ENCODE assay signal across 8 mouse cellular contexts in the genomic region with DNA sequence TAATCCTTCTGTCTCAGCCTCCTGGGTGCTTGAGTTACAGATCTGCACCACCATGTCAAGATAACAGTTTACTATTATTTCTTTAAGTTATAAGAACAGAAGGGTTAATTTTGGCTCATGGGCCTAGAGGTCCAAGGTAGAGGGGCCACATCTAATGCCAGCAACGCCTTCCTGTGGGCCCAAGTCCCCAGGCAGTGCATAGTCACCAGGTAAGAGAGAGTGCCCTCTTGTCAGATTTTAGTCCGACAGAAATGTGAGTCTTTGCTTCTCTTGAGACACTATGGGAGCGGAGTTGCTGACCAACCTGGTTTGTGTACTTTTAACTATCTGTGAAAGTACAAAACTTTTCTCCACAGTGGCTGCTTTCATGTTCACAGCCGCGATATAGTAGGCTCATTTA. TPM values are rescaled to one million over a fixed set of nuclear protein-coding genes. Genes with fewer than 3 reads are reported as not detected.
DNase-seq lines count a peak whose midpoint lies in the region; ATAC-seq and TF ChIP-seq lines count a peak whose summit lies in the region.

No protein-coding gene starts in this region.

- H3K27me3 ChIP-seq in forebrain, embryonic 12.5 days, result peaks cover 11% of the 10 kb centered on the region; the same call in 1 of the 2 replicates
- H3K27me3 ChIP-seq in intestine, embryonic 14.5 days (replicated peaks; ENCODE audit: control insufficient read depth, insufficient read depth, low read length), result no peaks in the 10 kb centered on the region
- H3K27me3 ChIP-seq in midbrain, postnatal 0 days (ENCODE audit: insufficient read depth, low read length), result no peaks in the 10 kb centered on the region
- no peaks in the 10 kb centered on the region for H3K27me3 ChIP-seq in thymus, adult 2 months (ENCODE audit: control insufficient read depth, insufficient read depth, low read length)

- TF ChIP-seq POLR2A in thymus, adult 2 months (IDR thresholded peaks at IDR 0.05; ENCODE audit: control insufficient read depth, extremely low read depth, insufficient read depth, low read length, poor library complexity), result no peak

- DNase-seq in layer of hippocampus, adult 2 months (ENCODE audit: low spot score in 2 of 2), result no peak
- no peak for DNase-seq in layer of hippocampus, postnatal 36 days
- no peak for DNase-seq in intestine, embryonic 14.5 days (ENCODE audit: low spot score)
- no peak for DNase-seq in midbrain, postnatal 0 days (ENCODE audit: low spot score)
- no peak for DNase-seq in urinary bladder, adult 18-20 months (ENCODE audit: low spot score in 2 of 2)
- no peak for DNase-seq in thymus, adult 2 months
- DNase-seq in frontal cortex, postnatal 25 days (ENCODE audit: low spot score in 2 of 2), result no peak

- 26% methylated on average over 5 of the region's 5 CpGs for WGBS in forebrain, embryonic 12.5 days
- 34% methylated on average over 5 of the region's 5 CpGs for WGBS in intestine, embryonic 14.5 days
- WGBS in midbrain, postnatal 0 days, result 33% methylated on average over 5 of the region's 5 CpGs
- WGBS in thymus, adult 2 months, result 34% methylated on average over 5 of the region's 5 CpGs

- no peak for TF ChIP-seq CTCF in layer of hippocampus, adult 2 months (conservative IDR thresholded peaks at IDR 0.05)
- no peak for TF ChIP-seq CTCF in midbrain, postnatal 0 days (IDR thresholded peaks at IDR 0.05)
- no peak for TF ChIP-seq CTCF in thymus, adult 2 months (IDR thresholded peaks at IDR 0.05; ENCODE audit: borderline replicate concordance, control insufficient read depth, extremely low read depth, insufficient read depth, low read length, poor library complexity)

- peaks cover 40% of the 10 kb centered on the region for H3K4me1 ChIP-seq in forebrain, embryonic 12.5 days
- H3K4me1 ChIP-seq in intestine, embryonic 14.5 days (replicated peaks; ENCODE audit: control insufficient read depth, insufficient read depth, low read length), result peaks cover 18% of the 10 kb centered on the region
- peaks cover 3% of the 10 kb centered on the region; the same call in 1 of the 2 replicates for H3K4me1 ChIP-seq in midbrain, postnatal 0 days (ENCODE audit: insufficient read depth, low read length)
- peaks cover 10% of the 10 kb centered on the region for H3K4me1 ChIP-seq in thymus, adult 2 months (replicated peaks; ENCODE audit: control insufficient read depth, insufficient read depth, low read length)

- H3K36me3 ChIP-seq in forebrain, embryonic 12.5 days (replicated peaks), result no peaks in the 10 kb centered on the region
- H3K36me3 ChIP-seq in intestine, embryonic 14.5 days (ENCODE audit: control insufficient read depth, insufficient read depth, low read length), result no peaks in the 10 kb centered on the region
- no peaks in the 10 kb centered on the region for H3K36me3 ChIP-seq in midbrain, postnatal 0 days (ENCODE audit: insufficient read depth, low read length)
- no peaks in the 10 kb centered on the region for H3K36me3 ChIP-seq in thymus, adult 2 months (ENCODE audit: control insufficient read depth, insufficient read depth, low read length)

- H3K9me3 ChIP-seq in forebrain, embryonic 12.5 days, result no peaks in the 10 kb centered on the region
- no peaks in the 10 kb centered on the region for H3K9me3 ChIP-seq in intestine, embryonic 14.5 days (ENCODE audit: control insufficient read depth, low read length)
- no peaks in the 10 kb centered on the region for H3K9me3 ChIP-seq in midbrain, postnatal 0 days (ENCODE audit: low read length)

- H3K4me3 ChIP-seq in layer of hippocampus, adult 2 months, result peak overlapping the region; percentile 84
- peak overlapping the region; percentile 65 for H3K4me3 ChIP-seq in forebrain, embryonic 12.5 days (replicated peaks)
- H3K4me3 ChIP-seq in intestine, embryonic 14.5 days (ENCODE audit: low read depth, low read length), result peak overlapping the region; percentile 58
- H3K4me3 ChIP-seq in midbrain, postnatal 0 days (ENCODE audit: low read depth, low read length), result peak overlapping the region; percentile 64; the same call in 1 of the 2 replicates
- no peak overlapping the region for H3K4me3 ChIP-seq in thymus, adult 2 months (ENCODE audit: control insufficient read depth, insufficient read depth, low read length)

- peak overlapping the region; percentile 95 for H3K4me2 ChIP-seq in forebrain, embryonic 12.5 days
- peak overlapping the region; percentile 97 for H3K4me2 ChIP-seq in intestine, embryonic 14.5 days (ENCODE audit: low read length)
- peak overlapping the region; percentile 100; the same call in 1 of the 2 replicates for H3K4me2 ChIP-seq in midbrain, postnatal 0 days (ENCODE audit: low read depth, low read length, poor library complexity, severe bottlenecking)

- no peak overlapping the region for H3K9ac ChIP-seq in forebrain, embryonic 12.5 days
- no peak overlapping the region for H3K9ac ChIP-seq in intestine, embryonic 14.5 days (ENCODE audit: low read length)
- no peak overlapping the region for H3K9ac ChIP-seq in midbrain, postnatal 0 days (replicated peaks; ENCODE audit: low read length, poor library complexity, severe bottlenecking)

- ATAC-seq in forebrain, embryonic 12.5 days (ENCODE audit: low FRiP score), result no peak; the same call in 1 of the 2 replicates
- ATAC-seq in intestine, embryonic 14.5 days (replicated peaks; ENCODE audit: low FRiP score, low TSS enrichment, low read depth), result no peak
- ATAC-seq in midbrain, postnatal 0 days (ENCODE audit: low FRiP score), result no peak

- H3K27ac ChIP-seq in layer of hippocampus, adult 2 months, result peak overlapping the region; percentile 24; the same call in 1 of the 2 replicates
- peak overlapping the region; percentile 71 for H3K27ac ChIP-seq in forebrain, embryonic 12.5 days
- H3K27ac ChIP-seq in intestine, embryonic 14.5 days (ENCODE audit: low read depth), result 0 out of 2 replicates have a peak overlapping the region, but pooled peaks have one; percentile 27
- 0 out of 2 replicates have a peak overlapping the region, but pooled peaks have one; percentile 2 for H3K27ac ChIP-seq in midbrain, postnatal 0 days (ENCODE audit: low read depth, low read length)
- H3K27ac ChIP-seq in thymus, adult 2 months (ENCODE audit: control insufficient read depth, insufficient read depth, low read length), result no peak overlapping the region

RNA-seq across cellular contexts. Expression of a gene that starts 0.7 kb away (rescaled TPM):
- 10 to 100 TPM; 22.0 to 24.3 TPM for total RNA-seq in layer of hippocampus, adult 2 months (2021)
- 10 to 100 TPM; 22.8 to 24.2 TPM for total RNA-seq in layer of hippocampus, postnatal 36 days (2021)
- polyA plus RNA-seq in forebrain, embryonic 12.5 days (2016; fragmentation: Nextera tagmentation; extraction: Ambion mirVana), result 22.4 and 24.1 TPM in 2 replicates
- 9.1 and 9.5 TPM in 2 replicates for polyA plus RNA-seq in intestine, embryonic 14.5 days (2014; fragmentation: Nextera tagmentation; extraction: Ambion mirVana)
- total RNA-seq in midbrain, postnatal 0 days (2014; rRNA removed), result 10.2 and 10.8 TPM in 2 replicates
- polyA plus RNA-seq in midbrain, postnatal 0 days (2015; fragmentation: Nextera tagmentation; extraction: Ambion mirVana), result 21.1 and 21.9 TPM in 2 replicates
- 6.0 and 6.9 TPM in 2 replicates for polyA plus RNA-seq in thymus, adult 2 months (2012; rRNA removed)

RNA-seq across cellular contexts. Expression of a gene that starts 25.7 kb away (rescaled TPM):
- total RNA-seq in layer of hippocampus, adult 2 months (2021), result 1 to 10 TPM in 1 of 2 experiments, under 1 TPM in 1; 0.86 to 1.9 TPM
- 1 to 10 TPM; 2.2 to 2.4 TPM for total RNA-seq in layer of hippocampus, postnatal 36 days (2021)
- polyA plus RNA-seq in forebrain, embryonic 12.5 days (2016; fragmentation: Nextera tagmentation; extraction: Ambion mirVana), result 136 and 146 TPM in 2 replicates
- polyA plus RNA-seq in intestine, embryonic 14.5 days (2014; fragmentation: Nextera tagmentation; extraction: Ambion mirVana), result 121 and 127 TPM in 2 replicates
- 4.2 and 7.6 TPM in 2 replicates for total RNA-seq in midbrain, postnatal 0 days (2014; rRNA removed)
- 5.9 and 6.2 TPM in 2 replicates for polyA plus RNA-seq in midbrain, postnatal 0 days (2015; fragmentation: Nextera tagmentation; extraction: Ambion mirVana)
- 47.7 and 52.1 TPM in 2 replicates for polyA plus RNA-seq in thymus, adult 2 months (2012; rRNA removed)

RNA-seq across cellular contexts. Expression of a gene that starts 25.8 kb away (rescaled TPM):
- 10 to 100 TPM; 27.7 to 28.5 TPM for total RNA-seq in layer of hippocampus, adult 2 months (2021)
- 10 to 100 TPM; 24.3 to 28.8 TPM for total RNA-seq in layer of hippocampus, postnatal 36 days (2021)
- polyA plus RNA-seq in forebrain, embryonic 12.5 days (2016; fragmentation: Nextera tagmentation; extraction: Ambion mirVana), result 44.1 and 45.4 TPM in 2 replicates
- polyA plus RNA-seq in intestine, embryonic 14.5 days (2014; fragmentation: Nextera tagmentation; extraction: Ambion mirVana), result 44.0 and 45.6 TPM in 2 replicates
- 26.6 and 28.0 TPM in 2 replicates for total RNA-seq in midbrain, postnatal 0 days (2014; rRNA removed)
- polyA plus RNA-seq in midbrain, postnatal 0 days (2015; fragmentation: Nextera tagmentation; extraction: Ambion mirVana), result 25.0 and 27.0 TPM in 2 replicates
- polyA plus RNA-seq in thymus, adult 2 months (2012; rRNA removed), result 79.1 and 97.7 TPM in 2 replicates

RNA-seq across cellular contexts. Expression of a gene that starts 48.9 kb away (rescaled TPM):
- under 1 TPM; 0.47 to 0.61 TPM for total RNA-seq in layer of hippocampus, adult 2 months (2021)
- under 1 TPM; 0.35 TPM for total RNA-seq in layer of hippocampus, postnatal 36 days (2021)
- polyA plus RNA-seq in forebrain, embryonic 12.5 days (2016; fragmentation: Nextera tagmentation; extraction: Ambion mirVana), result 0.17 and 0.18 TPM in 2 replicates
- 0.20 and 0.45 TPM in 2 replicates for polyA plus RNA-seq in intestine, embryonic 14.5 days (2014; fragmentation: Nextera tagmentation; extraction: Ambion mirVana)
- total RNA-seq in midbrain, postnatal 0 days (2014; rRNA removed), result 0.05 and 0.52 TPM in 2 replicates
- polyA plus RNA-seq in midbrain, postnatal 0 days (2015; fragmentation: Nextera tagmentation; extraction: Ambion mirVana), result 0.07 and 0.11 TPM in 2 replicates
- 2.2 and 2.8 TPM in 2 replicates for polyA plus RNA-seq in thymus, adult 2 months (2012; rRNA removed)
